In genomic region chr4:127091188-127091587, GRCm38 (mm10) we compare ENCODE assay signal across 22 mouse cellular contexts. TPM values are rescaled to one million over a fixed set of nuclear protein-coding genes. Genes with fewer than 3 reads are reported as not detected.
DNase-seq lines count a peak whose midpoint lies in the region; TF ChIP-seq lines count a peak whose summit lies in the region.
"Had no signal": no experiment of that assay in that cellular context is flagged by ENCODE, and none has a peak within 500 bp of the region (broad histone marks: within the 10 kb centered on the region; RNA-seq: fewer than 3 reads in every experiment).

No protein-coding gene starts in this region.

- TF ChIP-seq POLR2A in CH12.LX (IDR thresholded peaks at IDR 0.05; ENCODE audit: low read depth, low read length), result no peak

- dilution Hi-C loops in CH12.LX (cut with MboI; ENCODE audit: extremely low pct_ligation_motif_present, extremely low pct_unique_long_range_greater_than_20kb, low sequenced_read_pairs), result no loop called here

- no peaks in the 10 kb centered on the region for H3K9me3 ChIP-seq in CH12.LX (replicated peaks; ENCODE audit: low read length)
- no peaks in the 10 kb centered on the region for H3K9me3 ChIP-seq in ES-E14 (ENCODE audit: control insufficient read depth, insufficient read depth, low read depth, low read length)
- H3K9me3 ChIP-seq: G1E had no signal

- no peak overlapping the region for H3K4me3 ChIP-seq in CH12.LX (replicated peaks in 1 of 3; ENCODE audit: low read depth in 2 of 3, low read length in 2 of 3, poor library complexity in 1 of 3)
- no peak overlapping the region for H3K4me3 ChIP-seq in ES-E14 (ENCODE audit: insufficient read depth in 1 of 2, low read depth in 1 of 2, low read length in 2 of 2, poor library complexity in 1 of 2, severe bottlenecking in 1 of 2)

- no peak for TF ChIP-seq EP300 in CH12.LX (IDR thresholded peaks at IDR 0.05; ENCODE audit: low read length)

- H3K4me1 ChIP-seq in CH12.LX (ENCODE audit: control insufficient read depth in 1 of 2, insufficient read depth in 2 of 2) (peaks cover 0 to 26% of the 10 kb centered on the region in 2 experiments; a peak in 2 of 4 replicates), ES-E14 (ENCODE audit: control insufficient read depth in 2 of 2, insufficient read depth in 2 of 2, low read length in 2 of 2, poor library complexity in 1 of 2) (no peaks in the 10 kb centered on the region)

- intact Hi-C loops in heart, postnatal 25 days (cut with DNase I), result no loop called here

- H3K36me3 ChIP-seq in CH12.LX (replicated peaks in 1 of 2; ENCODE audit: control insufficient read depth in 1 of 2, insufficient read depth in 1 of 2, low read length in 1 of 2), result peaks cover 8 to 32% of the 10 kb centered on the region in 2 experiments
- H3K36me3 ChIP-seq in ES-E14 (ENCODE audit: control insufficient read depth, insufficient read depth, low read length, poor library complexity, severe bottlenecking), result peaks cover 12% of the 10 kb centered on the region

- in situ Hi-C loops in CH12.LX (cut with MboI; ENCODE audit: low pct_ligation_motif_present, low pct_unique_long_range_greater_than_20kb, low sequenced_read_pairs) (no loop called here), ES-E14 (cut with MboI; ENCODE audit: low sequenced_read_pairs in 2 of 2, unreplicated experiment in 2 of 2) (no loop called here)

- DNase-seq in heart, adult 11 months, result peak; percentile 22
- DNase-seq in heart, postnatal 25 days (ENCODE audit: low spot score), result no peak
- no peak for DNase-seq in CH12.LX (ENCODE audit: extremely low read depth)
- no peak for DNase-seq in ES-E14 (ENCODE audit: low read depth, low spot score)
- DNase-seq in cerebellum, adult 11 months, result no peak
- no peak for DNase-seq in retina, embryonic 14.5 days (ENCODE audit: low spot score)
- DNase-seq: adrenal gland, adult 2 months; adrenal gland, adult 8-10 months; adrenal gland, postnatal 10 days; adrenal gland, postnatal 14 days; adrenal gland, postnatal 25 days; adrenal gland, postnatal 36 days; B cell, adult 2 months; cerebellum, adult 11-12 months; cerebellum, adult 18-20 months; cerebellum, adult 2 months; cerebellum, adult 8-10 months; cerebellum, adult 9-10 months had no signal

- no peak overlapping the region for H3K9ac ChIP-seq in CH12.LX (ENCODE audit: insufficient read depth, low read depth)
- H3K9ac ChIP-seq in ES-E14 (ENCODE audit: insufficient read depth, low read depth, low read length, poor library complexity, severe bottlenecking), result no peak overlapping the region

- no peak for TF ChIP-seq RAD21 in CH12.LX (IDR thresholded peaks at IDR 0.05; ENCODE audit: low read depth, low read length)

- H3K79me2 ChIP-seq in CH12.LX (replicated peaks; ENCODE audit: control insufficient read depth, extremely low read depth, insufficient read depth, poor library complexity, severe bottlenecking), result no peaks in the 10 kb centered on the region

- no peak overlapping the region for H3K4me2 ChIP-seq in CH12.LX (ENCODE audit: insufficient read depth, low read depth, poor library complexity, severe bottlenecking)

- no peak for TF ChIP-seq CTCF in CH12.LX (conservative IDR thresholded peaks at IDR 0.05 in 1 of 2, IDR thresholded peaks at IDR 0.05 in 1 of 2; ENCODE audit: low read depth in 2 of 2, low read length in 2 of 2)

- H3K27me3 ChIP-seq in CH12.LX (replicated peaks), result no peaks in the 10 kb centered on the region
- H3K27me3 ChIP-seq: Patski had no signal

- H3K27ac ChIP-seq in CH12.LX (ENCODE audit: insufficient read depth, low read depth) (no peak overlapping the region), ES-E14 (ENCODE audit: insufficient read depth, low read depth, low read length, poor library complexity, severe bottlenecking) (no peak overlapping the region)

TF ChIP-seq in CH12.LX, 34 proteins besides CTCF, POLR2A, EP300 and RAD21:
- TF ChIP-seq MAX (IDR thresholded peaks at IDR 0.05; ENCODE audit: low read length), result no peak
- peak; percentile 62; the same call in 1 of the 2 replicates for TF ChIP-seq MAFK (IDR thresholded peaks at IDR 0.05; ENCODE audit: insufficient replicate concordance, low read length)

TF ChIP-seq in ES-E14, 5 proteins besides CTCF, POLR2A, EP300 and RAD21:
- TF ChIP-seq ZC3H11A (IDR thresholded peaks at IDR 0.05; ENCODE audit: borderline replicate concordance, low read depth, low read length) (no peak), ZNF384 (IDR thresholded peaks at IDR 0.05; ENCODE audit: low read depth, low read length) (no peak), MAFK (IDR thresholded peaks at IDR 0.05; ENCODE audit: insufficient read depth, low read depth, low read length) (peak; percentile 58; the same call in 1 of the 2 replicates)

RNA-seq across cellular contexts. Expression of gene Zmym6, which starts 14.0 kb away (rescaled TPM):
- 10 to 100 TPM in 1 of 2 experiments, 1 to 10 TPM in 1; 8.9 to 12.4 TPM for total RNA-seq in heart, postnatal 25 days (2021)
- total RNA-seq in CH12.LX (2012; rRNA removed) (6.4 and 7.8 TPM in 2 replicates), CH12.LX (2014; rRNA removed) (8.1 and 11.1 TPM in 2 replicates), ES-E14 (2012; rRNA removed) (18.1 and 18.2 TPM in 2 replicates)
- polyA plus RNA-seq in CH12.LX (2012; ENCODE audit: insufficient read length, low read depth), result 9.1 and 10.2 TPM in 2 replicates
- total RNA-seq: MEL had no signal
- polyA plus RNA-seq: C2C12 had no signal

RNA-seq across cellular contexts. Expression of gene Zmym1, which starts 30.2 kb away (rescaled TPM):
- total RNA-seq in heart, postnatal 25 days (2021), result 1 to 10 TPM; 6.1 to 7.0 TPM
- total RNA-seq in CH12.LX (2012; rRNA removed), result 9.5 and 13.4 TPM in 2 replicates
- 25.0 and 26.5 TPM in 2 replicates for total RNA-seq in CH12.LX (2014; rRNA removed)
- 20.4 and 23.5 TPM in 2 replicates for polyA plus RNA-seq in CH12.LX (2012; ENCODE audit: insufficient read length, low read depth)
- total RNA-seq in ES-E14 (2012; rRNA removed), result 42.9 and 56.8 TPM in 2 replicates

RNA-seq across cellular contexts. Expression of gene Tmem35b, which starts 32.3 kb away (rescaled TPM):
- total RNA-seq in heart, postnatal 25 days (2021), result 1 to 10 TPM; 1.5 TPM
- total RNA-seq in CH12.LX (2012; rRNA removed), result 8.4 and 14.2 TPM in 2 replicates
- 8.3 and 9.4 TPM in 2 replicates for total RNA-seq in CH12.LX (2014; rRNA removed)
- polyA plus RNA-seq in CH12.LX (2012; ENCODE audit: insufficient read length, low read depth), result 5.5 and 7.1 TPM in 2 replicates
- 3.7 and 4.8 TPM in 2 replicates for total RNA-seq in ES-E14 (2012; rRNA removed)
